Mouse (Mus musculus): ENCODE measurements around the gene Prc1.

DNA sequence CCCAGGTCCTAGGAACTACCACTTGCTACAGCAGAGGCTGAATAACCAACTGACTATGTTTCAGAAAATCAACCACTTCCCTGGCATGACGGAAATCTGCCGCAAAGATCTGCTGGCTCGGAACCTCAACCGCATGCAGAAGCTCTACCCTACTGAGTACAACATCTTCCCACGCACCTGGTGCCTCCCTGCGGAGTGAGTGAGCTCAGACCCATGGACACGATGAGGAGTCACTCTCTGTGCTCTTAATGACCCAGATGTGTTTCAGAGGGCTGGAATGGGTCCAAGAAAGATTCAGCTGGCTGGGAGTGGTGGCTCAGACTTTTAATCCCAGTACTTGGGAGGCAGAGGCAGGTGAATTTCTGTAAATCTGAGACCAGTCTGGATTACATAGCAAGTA, 41.8 kb upstream of the Prc1 start:
- no peak for TF ChIP-seq CTCF (IDR thresholded peaks at IDR 0.05; ENCODE audit: borderline replicate concordance, insufficient read depth, low read length)
- TF ChIP-seq POLR2A (IDR thresholded peaks at IDR 0.05; ENCODE audit: low read depth, low read length), result no peak
